Mouse (Mus musculus) frontal cortex, adult 2 months (tissue): Measurements from ENCODE around the gene Olfml3. TPM values are rescaled to one million over a fixed set of nuclear protein-coding genes. Genes with fewer than 3 reads are reported as not detected.

Source experiments
- DNase-seq, 2 experiments: peaks; one replicate each; pipeline ENCODE4 v3.0.0; 2022; ENCODE audit warnings: low spot score in 1 of 2; ENCODE audit errors: extremely low spot score in 1 of 2
- polyA plus RNA-seq: library from polyadenylated mRNA; depleted of rRNA; stranded (reverse); fragments of >200 nt; gene quantifications from 2 replicates; pipeline ENCODE4 v1.2.3, GENCODE M21; 2012; rRNA removed

Olfml3 gene
- polyA plus RNA-seq = 11.0 and 14.8 TPM in 2 replicates

GRCm38 (mm10) chr3:103737778-103738571 is at the start of gene Olfml3:
Olfml3 (minus strand) TSS chr3:103738001.
- DNase-seq = peak; percentile 88 to 98

- no peak for DNase-seq
Observed at GRCm38 (mm10) chr3:103787225-103787624, 49.4 kb upstream of the Olfml3 start.

- DNase-seq = no peak
Observed at GRCm38 (mm10) chr3:103782844-103783609, 45.2 kb upstream of the Olfml3 start.

GRCm38 (mm10) chr3:103780777-103781176 is 43.0 kb upstream of the Olfml3 start:
- no peak for DNase-seq

- peak in 1 of 2 experiments; percentile 51 for DNase-seq
Observed at GRCm38 (mm10) chr3:103780271-103780670, 42.5 kb upstream of the Olfml3 start.

- no peak for DNase-seq
Observed at GRCm38 (mm10) chr3:103779183-103779582, 41.4 kb upstream of the Olfml3 start.

GRCm38 (mm10) chr3:103778660-103779059 is 40.9 kb upstream of the Olfml3 start:
- DNase-seq = no peak

- DNase-seq = peak in 1 of 2 experiments; percentile 22
Observed at GRCm38 (mm10) chr3:103777940-103778339, 40.1 kb upstream of the Olfml3 start.

GRCm38 (mm10) chr3:103774009-103774408 is 36.2 kb upstream of the Olfml3 start:
- DNase-seq = no peak

- DNase-seq = no peak
Observed at GRCm38 (mm10) chr3:103773508-103773907, 35.7 kb upstream of the Olfml3 start.

GRCm38 (mm10) chr3:103772846-103773245 is 35.0 kb upstream of the Olfml3 start:
- no peak for DNase-seq

- peak in 1 of 2 experiments; percentile 48 for DNase-seq
Observed at GRCm38 (mm10) chr3:103771531-103772130, 33.8 kb upstream of the Olfml3 start.

GRCm38 (mm10) chr3:103766789-103767188 is 29.0 kb upstream of the Olfml3 start:
- DNase-seq = no peak

- no peak for DNase-seq
Observed at GRCm38 (mm10) chr3:103759261-103759970, 21.6 kb upstream of the Olfml3 start.

- DNase-seq = no peak
Observed at GRCm38 (mm10) chr3:103758456-103758855, 20.7 kb upstream of the Olfml3 start.

- no peak for DNase-seq
Observed at GRCm38 (mm10) chr3:103756920-103757319, 19.1 kb upstream of the Olfml3 start.

GRCm38 (mm10) chr3:103755351-103755750 is 17.6 kb upstream of the Olfml3 start:
- no peak for DNase-seq

GRCm38 (mm10) chr3:103751558-103751957 is 13.8 kb upstream of the Olfml3 start:
- DNase-seq = peak in 1 of 2 experiments; percentile 42

GRCm38 (mm10) chr3:103746711-103747110 is 8.9 kb upstream of the Olfml3 start:
- DNase-seq = no peak

- no peak for DNase-seq
Observed at GRCm38 (mm10) chr3:103745001-103745770, 7.4 kb upstream of the Olfml3 start.
